Mouse (Mus musculus): ENCODE data around the gene Abhd5. TPM values are rescaled to one million over a fixed set of nuclear protein-coding genes. Genes with fewer than 3 reads are reported as not detected.

Gene Abhd5
- polyA plus RNA-seq, 1 experiment: 23.7 TPM

DNA sequence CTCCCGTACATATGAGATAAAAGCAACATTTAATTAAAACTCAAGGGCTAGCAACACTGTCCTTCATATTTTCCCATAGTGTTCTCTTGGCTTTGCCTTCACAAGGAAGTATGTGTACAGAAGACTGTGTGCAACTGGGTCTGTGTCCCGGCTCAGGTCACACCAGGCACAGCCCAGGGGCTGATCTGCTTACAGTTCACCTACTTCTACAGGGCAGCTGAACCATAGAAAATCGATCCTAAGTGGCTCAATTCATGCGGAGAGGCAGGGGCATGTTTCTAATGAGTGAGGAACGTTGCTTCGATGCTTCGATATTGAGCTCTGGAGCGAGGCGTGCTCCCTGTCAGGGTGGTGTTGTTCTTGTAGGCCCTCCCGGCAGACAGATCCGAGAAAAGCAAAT, 35.9 kb upstream of the Abhd5 start:
- TF ChIP-seq POLR2A (IDR thresholded peaks at IDR 0.05; ENCODE audit: extremely low read depth, insufficient read depth, low read length) (no peak), CTCF (IDR thresholded peaks at IDR 0.05; ENCODE audit: extremely low read depth, insufficient read depth, low read length) (no peak)

DNA sequence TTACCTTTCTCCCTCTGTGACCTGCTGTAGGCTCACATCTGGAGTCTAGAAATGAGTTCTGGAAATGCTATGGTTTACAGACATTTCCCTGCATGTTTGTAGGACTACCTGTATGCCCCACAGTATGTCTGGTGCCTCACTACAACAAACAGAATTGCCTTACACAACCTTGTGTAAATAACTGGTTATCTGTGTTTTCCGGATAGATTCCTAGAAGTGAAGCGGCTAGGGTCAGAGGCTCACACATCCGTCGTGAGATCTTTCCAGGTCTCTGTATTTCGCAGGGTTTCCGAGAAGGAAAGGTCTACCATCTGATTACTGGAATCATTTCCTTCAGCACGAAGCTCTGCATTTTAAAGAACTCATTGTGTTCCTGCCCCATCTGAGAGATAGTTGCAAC, 34.8 kb upstream of the Abhd5 start:
- Histone ChIP-seq H3K4me1 (ENCODE audit: control insufficient read depth, insufficient read depth, low read length) (no peaks in the 10 kb centered on the region), H3K4me3 (ENCODE audit: insufficient read depth, low read length) (no peak overlapping the region), H3K27ac (ENCODE audit: insufficient read depth, low read length) (no peak overlapping the region)
- TF ChIP-seq CTCF (IDR thresholded peaks at IDR 0.05; ENCODE audit: extremely low read depth, insufficient read depth, low read length): no peak

More for the DNA sequence above, 35.9 kb upstream of the Abhd5 start:
- H3K4me1 ChIP-seq (ENCODE audit: control insufficient read depth, insufficient read depth, low read length): no peaks in the 10 kb centered on the region
- H3K27ac ChIP-seq (ENCODE audit: insufficient read depth, low read length): no peak overlapping the region
- H3K4me3 ChIP-seq (ENCODE audit: insufficient read depth, low read length): no peak overlapping the region

DNA sequence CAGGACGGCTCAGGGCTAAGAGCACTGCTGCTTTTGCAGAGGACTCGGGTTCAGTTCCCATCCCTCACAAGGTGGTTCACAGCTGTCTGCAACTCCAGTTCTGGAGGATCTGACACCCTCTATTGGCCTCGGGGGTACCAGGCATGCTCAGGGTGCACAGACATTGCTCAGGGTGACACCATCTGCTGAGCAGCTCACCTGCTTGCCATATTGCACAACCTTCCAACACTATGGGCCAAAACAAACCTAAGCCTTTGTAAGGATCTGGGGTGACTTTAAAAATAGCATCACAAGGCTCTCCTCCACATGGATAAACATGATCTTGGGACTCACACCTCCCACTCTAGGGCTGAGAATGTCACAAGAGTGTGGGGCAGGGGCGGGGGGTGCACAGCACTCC, 30.8 kb upstream of the Abhd5 start:
- Histone ChIP-seq H3K4me3 (ENCODE audit: insufficient read depth, low read length) (no peak overlapping the region), H3K27ac (ENCODE audit: insufficient read depth, low read length) (no peak overlapping the region), H3K4me1 (ENCODE audit: control insufficient read depth, insufficient read depth, low read length) (no peaks in the 10 kb centered on the region)
- no peak for TF ChIP-seq CTCF (IDR thresholded peaks at IDR 0.05; ENCODE audit: extremely low read depth, insufficient read depth, low read length)
- TF ChIP-seq POLR2A (IDR thresholded peaks at IDR 0.05; ENCODE audit: extremely low read depth, insufficient read depth, low read length): no peak

DNA sequence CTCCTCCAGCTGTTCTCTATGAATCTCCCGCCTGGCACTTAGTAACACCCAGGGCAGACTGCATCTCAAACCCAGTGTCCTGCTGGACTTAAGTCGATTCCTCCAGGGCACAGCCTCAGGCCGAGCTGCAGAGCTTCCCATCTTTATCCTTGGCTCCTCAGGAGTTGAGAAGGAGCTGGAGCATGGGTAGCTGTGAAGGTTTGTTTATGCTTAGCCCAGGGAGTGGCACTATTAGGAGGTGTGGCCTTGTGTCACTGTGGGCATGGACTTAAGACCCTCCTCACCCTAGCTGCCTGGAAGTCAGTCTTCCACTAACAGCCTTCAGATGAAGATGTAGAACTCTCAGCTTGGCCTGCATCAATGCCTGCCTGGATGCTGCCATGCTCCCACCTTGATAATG, 29.1 kb upstream of the Abhd5 start:
- no peaks in the 10 kb centered on the region for H3K4me1 ChIP-seq (ENCODE audit: control insufficient read depth, insufficient read depth, low read length)
- H3K4me3 ChIP-seq (ENCODE audit: insufficient read depth, low read length): no peak overlapping the region
- TF ChIP-seq CTCF (IDR thresholded peaks at IDR 0.05; ENCODE audit: extremely low read depth, insufficient read depth, low read length): no peak
- no peak overlapping the region for H3K27ac ChIP-seq (ENCODE audit: insufficient read depth, low read length)

DNA sequence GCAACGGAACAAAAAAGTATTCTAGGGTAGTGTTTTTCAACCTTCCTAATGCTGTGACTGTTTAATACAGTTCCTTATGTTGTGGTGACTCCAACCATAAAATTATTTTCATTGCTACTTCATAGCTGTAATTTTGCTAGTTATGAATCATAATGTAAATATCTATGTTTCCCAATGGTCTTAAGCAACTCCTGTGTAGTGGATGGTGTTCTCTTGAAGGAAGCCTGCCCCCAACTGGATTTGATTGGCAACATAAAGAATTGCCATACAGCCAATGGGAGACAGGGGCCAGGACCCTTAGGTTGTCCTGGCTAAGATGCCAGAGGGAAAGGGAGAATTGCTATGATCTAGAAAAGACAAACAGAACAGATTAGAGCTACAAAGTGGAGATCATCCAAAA, 25.4 kb upstream of the Abhd5 start:
- TF ChIP-seq POLR2A (IDR thresholded peaks at IDR 0.05; ENCODE audit: extremely low read depth, insufficient read depth, low read length) (no peak), CTCF (IDR thresholded peaks at IDR 0.05; ENCODE audit: extremely low read depth, insufficient read depth, low read length) (no peak)
- H3K4me3 ChIP-seq (ENCODE audit: insufficient read depth, low read length): no peak overlapping the region

DNA sequence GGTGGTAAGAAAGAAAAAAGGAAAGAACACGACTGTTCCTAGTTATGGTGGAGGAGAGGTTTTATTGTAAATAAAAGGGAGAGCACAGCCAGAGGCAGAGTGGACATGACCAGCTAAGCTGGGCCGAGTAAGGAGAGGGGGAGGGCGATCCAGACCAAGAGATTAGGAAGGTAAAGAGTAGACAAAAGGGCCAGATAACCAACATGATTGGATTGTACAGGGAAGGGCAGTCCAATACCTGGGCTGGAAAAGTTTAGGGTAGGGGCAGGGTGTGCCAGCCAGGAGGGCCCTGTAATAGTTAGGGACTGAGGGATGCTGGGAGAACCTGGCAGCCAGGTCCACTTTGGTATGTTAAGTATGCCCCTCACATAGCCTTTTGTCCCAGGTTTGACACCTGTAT, 23.2 kb upstream of the Abhd5 start:
- no peak for TF ChIP-seq CTCF (IDR thresholded peaks at IDR 0.05; ENCODE audit: extremely low read depth, insufficient read depth, low read length)
- no peak for TF ChIP-seq POLR2A (IDR thresholded peaks at IDR 0.05; ENCODE audit: extremely low read depth, insufficient read depth, low read length)
- H3K27ac ChIP-seq (ENCODE audit: insufficient read depth, low read length): no peak overlapping the region
- no peak overlapping the region for H3K4me3 ChIP-seq (ENCODE audit: insufficient read depth, low read length)

More for the DNA sequence above, 25.4 kb upstream of the Abhd5 start:
- H3K27ac ChIP-seq (ENCODE audit: insufficient read depth, low read length): no peak overlapping the region
- H3K4me1 ChIP-seq (ENCODE audit: control insufficient read depth, insufficient read depth, low read length): no peaks in the 10 kb centered on the region

DNA sequence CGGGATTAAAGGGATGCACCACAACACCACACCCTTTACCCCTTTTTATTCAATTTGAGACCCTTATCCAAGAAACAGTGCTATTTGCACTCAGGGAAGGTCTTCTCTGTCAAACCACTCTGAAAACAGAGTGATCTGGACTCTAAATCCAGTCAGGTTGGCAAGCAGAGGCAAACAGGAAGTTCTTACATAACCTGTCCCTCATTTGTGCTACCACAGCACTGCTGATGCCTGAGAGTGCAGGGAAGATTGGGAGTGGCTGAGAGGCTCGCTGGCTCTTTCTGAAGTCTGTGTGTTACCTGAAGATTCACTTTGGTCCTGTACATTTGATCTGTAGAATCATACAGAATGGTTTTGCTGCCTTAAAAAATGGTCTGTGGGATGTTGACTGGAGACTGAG, 14.7 kb upstream of the Abhd5 start:
- TF ChIP-seq POLR2A (IDR thresholded peaks at IDR 0.05; ENCODE audit: extremely low read depth, insufficient read depth, low read length) (no peak), CTCF (IDR thresholded peaks at IDR 0.05; ENCODE audit: extremely low read depth, insufficient read depth, low read length) (no peak)
- Histone ChIP-seq H3K4me1 (ENCODE audit: control insufficient read depth, insufficient read depth, low read length) (0 out of 2 replicates have a peak, but pooled peaks cover 3% of the 10 kb centered on the region), H3K27ac (ENCODE audit: insufficient read depth, low read length) (no peak overlapping the region), H3K4me3 (ENCODE audit: insufficient read depth, low read length) (no peak overlapping the region)

More for the DNA sequence above, 23.2 kb upstream of the Abhd5 start:
- H3K4me1 ChIP-seq (ENCODE audit: control insufficient read depth, insufficient read depth, low read length): no peaks in the 10 kb centered on the region

DNA sequence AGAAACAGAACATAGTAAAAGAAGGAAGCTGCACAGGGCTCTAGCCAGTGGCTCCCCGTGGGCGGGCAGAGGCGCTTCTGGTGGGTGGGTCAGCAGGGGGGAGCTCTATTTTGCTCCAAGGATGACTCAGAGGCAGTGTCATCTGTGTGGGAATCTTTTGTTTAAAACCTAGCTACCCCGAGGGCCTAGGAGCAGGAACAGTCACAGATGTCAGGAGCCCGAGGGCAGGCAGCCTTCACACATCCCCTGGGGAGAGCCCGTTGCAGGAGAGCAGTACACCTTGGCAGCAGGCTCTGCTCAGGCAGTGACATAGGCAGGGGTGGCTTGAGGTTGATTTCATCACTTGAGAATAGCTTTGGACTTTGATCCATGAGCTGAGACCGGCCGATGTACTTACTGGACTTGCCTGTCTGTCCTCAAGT, 13.9 kb upstream of the Abhd5 start:
- 0 out of 2 replicates have a peak, but pooled peaks cover 3% of the 10 kb centered on the region for H3K4me1 ChIP-seq (ENCODE audit: control insufficient read depth, insufficient read depth, low read length)
- no peak overlapping the region for H3K27ac ChIP-seq (ENCODE audit: insufficient read depth, low read length)
- TF ChIP-seq POLR2A (IDR thresholded peaks at IDR 0.05; ENCODE audit: extremely low read depth, insufficient read depth, low read length): no peak
- TF ChIP-seq CTCF (IDR thresholded peaks at IDR 0.05; ENCODE audit: extremely low read depth, insufficient read depth, low read length): no peak
- no peak overlapping the region for H3K4me3 ChIP-seq (ENCODE audit: insufficient read depth, low read length)

DNA sequence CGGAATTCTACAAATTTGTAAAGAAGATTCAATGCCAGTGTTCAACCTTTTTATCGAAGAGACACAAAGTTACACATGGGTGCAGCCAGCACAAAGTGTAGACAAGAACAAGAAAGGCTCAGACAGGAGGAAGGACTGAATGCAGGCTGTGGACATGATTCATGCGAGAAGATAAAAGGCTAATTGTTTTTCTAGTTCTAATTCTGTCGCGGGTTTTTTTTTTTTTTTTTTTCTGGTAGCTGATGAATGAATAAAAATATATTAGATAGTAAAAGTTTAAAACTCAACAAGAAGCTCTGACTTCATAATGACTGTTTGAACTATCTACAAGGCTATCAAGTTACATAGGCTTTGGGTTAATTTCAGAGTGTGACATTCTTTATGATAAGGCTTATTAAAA, 11.4 kb upstream of the Abhd5 start:
- no peak overlapping the region for H3K4me3 ChIP-seq (ENCODE audit: insufficient read depth, low read length)
- no peak for TF ChIP-seq CTCF (IDR thresholded peaks at IDR 0.05; ENCODE audit: extremely low read depth, insufficient read depth, low read length)
- no peak for TF ChIP-seq POLR2A (IDR thresholded peaks at IDR 0.05; ENCODE audit: extremely low read depth, insufficient read depth, low read length)
- 0 out of 2 replicates have a peak, but pooled peaks cover 3% of the 10 kb centered on the region for H3K4me1 ChIP-seq (ENCODE audit: control insufficient read depth, insufficient read depth, low read length)

DNA sequence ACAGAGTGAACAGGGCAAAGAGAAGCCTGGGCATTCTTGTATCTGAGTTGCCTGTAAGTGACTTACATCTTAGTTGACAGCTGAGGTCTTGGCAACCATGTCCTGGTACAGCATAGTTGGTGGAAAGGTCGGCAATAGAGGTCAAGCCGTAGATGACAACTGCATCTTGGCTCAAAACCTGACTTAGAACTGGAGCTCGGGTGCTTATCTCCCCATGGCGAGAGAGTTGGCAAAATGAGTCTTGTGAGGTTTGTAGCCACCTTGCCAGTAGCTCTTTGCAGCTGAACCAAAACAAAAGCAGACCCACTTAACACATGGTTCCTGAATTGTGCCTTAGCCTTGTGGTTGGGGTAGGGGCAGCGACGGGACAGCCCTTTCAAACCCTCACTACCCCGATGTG, 8.0 kb upstream of the Abhd5 start:
- Histone ChIP-seq H3K4me3 (ENCODE audit: insufficient read depth, low read length) (no peak overlapping the region), H3K27ac (ENCODE audit: insufficient read depth, low read length) (no peak overlapping the region), H3K4me1 (ENCODE audit: control insufficient read depth, insufficient read depth, low read length) (no peaks in the 10 kb centered on the region)
- TF ChIP-seq POLR2A (IDR thresholded peaks at IDR 0.05; ENCODE audit: extremely low read depth, insufficient read depth, low read length): no peak
- TF ChIP-seq CTCF (IDR thresholded peaks at IDR 0.05; ENCODE audit: extremely low read depth, insufficient read depth, low read length): no peak

More for the DNA sequence above, 11.4 kb upstream of the Abhd5 start:
- no peak overlapping the region for H3K27ac ChIP-seq (ENCODE audit: insufficient read depth, low read length)

DNA sequence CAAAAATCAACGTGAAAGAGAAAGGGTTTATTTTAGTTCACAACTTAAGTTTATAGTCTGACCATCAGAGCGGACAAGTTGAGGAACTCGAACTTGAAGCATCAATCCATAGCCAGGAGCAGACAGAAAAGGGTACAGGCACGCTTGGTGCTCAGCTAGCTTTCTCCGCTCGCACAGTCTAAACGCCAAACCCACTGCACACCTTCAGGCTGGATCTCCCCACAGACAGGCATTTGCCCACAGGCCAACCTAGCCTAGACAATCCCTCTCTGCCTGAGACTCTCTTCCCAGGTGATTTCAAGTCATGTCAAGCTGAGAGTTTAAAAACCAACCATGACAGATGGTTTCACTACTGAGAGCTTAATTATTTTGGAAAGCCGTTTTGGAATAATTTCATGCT, 6.8 kb upstream of the Abhd5 start:
- H3K4me3 ChIP-seq (ENCODE audit: insufficient read depth, low read length): no peak overlapping the region
- no peak overlapping the region for H3K27ac ChIP-seq (ENCODE audit: insufficient read depth, low read length)
- TF ChIP-seq CTCF (IDR thresholded peaks at IDR 0.05; ENCODE audit: extremely low read depth, insufficient read depth, low read length) (no peak), POLR2A (IDR thresholded peaks at IDR 0.05; ENCODE audit: extremely low read depth, insufficient read depth, low read length) (no peak)
- H3K4me1 ChIP-seq (ENCODE audit: control insufficient read depth, insufficient read depth, low read length): no peaks in the 10 kb centered on the region
